Mouse (Mus musculus) ovary, postnatal 14 days (tissue): ENCODE measurements around the gene Pdia5.

ENCODE experiments used
- DNase-seq: peaks from one replicate; pipeline ENCODE4 v3.0.0; 2022; ENCODE audit warnings: low spot score

Gene Pdia5

DNA sequence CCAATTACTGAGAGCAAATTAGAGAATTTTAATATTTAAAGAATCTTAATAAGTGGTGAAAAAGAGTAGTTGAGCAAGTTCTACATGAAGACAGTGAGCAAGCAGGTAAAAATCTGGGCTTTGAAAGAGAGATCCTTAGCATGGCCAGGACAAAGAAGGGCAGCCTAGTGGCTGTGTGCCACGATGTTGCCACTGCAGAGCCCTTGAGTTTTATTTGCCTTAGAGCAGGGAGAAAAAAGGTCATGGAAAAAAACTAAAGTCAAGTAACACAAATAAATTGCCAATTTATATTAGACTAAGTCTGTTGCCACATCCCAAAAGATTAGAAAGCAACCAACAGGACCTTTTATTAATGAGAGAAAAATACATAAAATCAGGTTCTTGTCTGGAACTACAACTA is 133.2 kb downstream of the Pdia5 start:
- DNase-seq = no peak
